Mouse (Mus musculus): ENCODE measurements around the gene Myh9.
"Not testable (repeated sequence)": the region's sequence is repeated elsewhere in the genome, so short reads cannot be mapped to it uniquely, and the experiment has no call there.

Myh9 gene

DNA sequence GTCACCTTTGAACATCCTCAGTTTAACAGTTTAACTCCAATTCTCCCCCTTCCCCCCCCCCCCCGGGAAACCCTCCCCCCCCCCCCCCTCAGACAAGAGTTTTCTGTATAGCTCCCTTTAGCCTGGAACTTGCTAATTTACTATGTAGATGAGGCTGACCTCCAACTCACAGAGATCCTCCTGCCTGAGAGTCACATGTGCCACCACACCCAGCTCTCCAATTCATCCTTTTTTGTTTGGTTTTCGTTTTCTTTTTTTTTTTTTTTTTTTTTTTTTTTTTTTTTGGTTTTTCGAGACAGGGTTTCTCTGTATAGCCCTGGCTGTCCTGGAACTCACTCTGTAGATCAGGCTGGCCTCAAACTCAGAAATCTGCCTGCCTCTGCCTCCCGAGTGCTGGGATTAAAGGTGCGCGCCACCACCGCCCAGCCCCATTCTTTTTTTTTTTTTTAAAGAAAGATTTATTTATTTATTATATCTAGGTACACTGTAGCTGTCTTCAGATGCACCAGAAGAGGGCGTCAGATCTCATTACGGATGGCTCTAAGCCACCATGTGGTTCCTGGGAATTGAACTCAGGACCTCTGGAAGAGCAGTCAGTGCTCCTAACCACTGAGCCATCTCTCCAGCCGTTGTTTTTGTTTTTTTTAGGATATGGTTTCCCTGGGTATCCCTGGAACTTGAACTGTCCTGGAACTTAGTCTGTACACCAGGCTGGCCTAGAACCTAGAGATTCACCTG, 25.4 kb upstream of the Myh9 start:
- not testable (repeated sequence) for DNase-seq

DNA sequence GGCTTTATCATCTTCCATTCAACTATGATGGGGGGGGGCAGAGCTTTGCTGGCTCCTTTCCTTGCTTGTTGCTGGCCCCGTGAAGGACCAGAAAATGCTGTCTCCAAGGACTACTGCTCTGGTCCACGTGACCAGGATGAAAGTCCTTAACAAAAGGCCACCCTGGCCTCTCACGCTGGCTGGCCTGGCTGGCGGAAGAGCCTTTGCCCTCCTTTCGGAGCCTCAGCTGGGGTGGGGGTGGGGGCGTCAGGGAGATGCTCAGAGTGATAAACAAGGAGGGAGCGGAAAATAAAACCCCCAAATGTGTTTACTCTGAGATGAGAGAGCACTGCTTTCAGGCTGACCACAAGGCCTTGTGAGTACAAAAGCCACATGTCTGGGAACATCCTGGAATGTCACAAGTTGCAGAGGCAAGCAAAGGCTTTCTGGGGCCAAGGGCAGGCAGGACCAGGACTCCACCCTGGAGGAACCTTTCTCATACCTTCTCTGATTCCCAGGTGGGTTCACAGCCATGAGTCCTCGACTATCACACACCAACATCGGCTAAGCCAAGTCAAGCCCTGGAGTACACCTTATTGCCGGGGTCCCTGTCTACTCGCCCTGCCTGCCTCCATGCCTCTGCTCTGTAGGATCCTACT, 24.7 kb upstream of the Myh9 start:
- no peak for DNase-seq

DNA sequence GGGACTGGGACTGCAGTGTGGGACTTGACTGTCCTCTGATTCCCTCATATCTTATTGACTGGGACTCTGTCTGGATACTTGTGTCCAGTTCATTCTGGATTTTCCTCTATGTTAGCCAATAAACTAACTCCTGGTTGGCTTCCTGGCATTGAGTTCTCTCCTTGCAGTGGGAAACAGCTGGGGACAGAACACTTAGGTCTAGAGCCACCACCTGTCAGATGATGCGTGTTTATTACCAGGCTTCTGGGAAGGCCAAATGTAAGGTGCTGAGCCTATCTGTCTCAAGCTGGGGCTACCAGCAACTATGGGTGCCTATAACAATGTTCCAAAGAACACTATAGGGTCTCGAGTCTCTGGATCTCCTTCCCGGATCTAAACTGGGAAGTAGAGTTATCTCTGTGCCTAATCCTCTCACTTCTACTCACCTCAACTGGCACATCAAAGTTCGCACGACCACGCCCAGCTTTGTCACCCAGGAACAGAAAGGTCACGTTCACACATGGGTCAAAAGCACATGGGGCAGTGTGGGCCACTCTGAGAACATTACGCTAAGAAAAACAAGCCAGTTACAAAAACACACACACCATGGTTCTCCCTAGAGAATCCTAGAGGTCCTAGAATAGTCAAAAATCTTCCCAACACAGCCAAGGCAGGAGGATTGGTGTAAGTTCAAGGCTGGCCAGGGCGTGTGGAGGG, 22.2 kb upstream of the Myh9 start:
- no peak for DNase-seq

DNA sequence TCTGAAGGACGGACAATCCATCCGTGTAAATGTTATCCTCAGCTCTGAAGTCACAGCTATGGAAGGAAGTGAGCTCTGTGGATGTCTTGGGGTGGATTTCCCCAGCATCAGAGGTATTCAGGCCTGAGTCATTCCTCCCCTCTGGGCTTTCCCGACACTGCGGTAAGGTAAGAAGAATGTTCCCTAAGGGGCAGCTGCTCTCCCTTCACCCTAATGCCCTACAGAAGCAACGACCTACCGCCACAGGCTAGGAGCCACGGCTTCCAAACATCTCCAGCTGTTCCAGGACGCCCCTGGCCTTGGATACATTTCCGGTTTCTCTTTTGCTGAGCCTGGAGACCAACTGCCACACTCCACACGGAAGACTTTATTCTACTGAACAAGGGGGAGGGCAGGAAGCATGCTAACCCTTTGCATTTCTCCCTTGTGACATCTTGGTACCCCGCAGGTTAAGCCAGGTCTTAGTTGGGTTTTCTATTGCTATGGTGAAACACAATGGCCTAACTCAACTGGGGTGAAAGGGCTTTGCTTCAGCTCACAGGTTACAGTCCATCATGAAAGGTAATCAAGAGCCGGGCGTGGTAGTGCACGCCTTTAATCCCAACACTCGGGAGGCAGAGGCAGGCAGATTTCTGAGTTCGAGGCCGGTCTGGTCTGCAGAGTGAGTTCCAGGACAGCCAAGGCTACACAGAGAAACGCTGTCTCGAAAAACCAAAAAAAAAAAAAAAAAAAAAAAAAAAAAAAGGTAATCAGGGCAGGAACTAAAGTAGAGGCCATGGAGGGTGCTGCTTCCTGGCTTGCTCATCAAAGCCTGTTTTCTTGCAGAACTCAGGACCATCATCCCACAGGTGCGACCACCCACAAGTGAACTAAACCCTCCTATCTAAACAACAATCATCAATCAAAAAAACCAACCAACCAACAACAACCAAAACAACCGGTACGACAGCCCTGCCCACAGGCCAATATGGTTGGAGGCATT, 21.3 kb upstream of the Myh9 start:
- no peak for DNase-seq

DNA sequence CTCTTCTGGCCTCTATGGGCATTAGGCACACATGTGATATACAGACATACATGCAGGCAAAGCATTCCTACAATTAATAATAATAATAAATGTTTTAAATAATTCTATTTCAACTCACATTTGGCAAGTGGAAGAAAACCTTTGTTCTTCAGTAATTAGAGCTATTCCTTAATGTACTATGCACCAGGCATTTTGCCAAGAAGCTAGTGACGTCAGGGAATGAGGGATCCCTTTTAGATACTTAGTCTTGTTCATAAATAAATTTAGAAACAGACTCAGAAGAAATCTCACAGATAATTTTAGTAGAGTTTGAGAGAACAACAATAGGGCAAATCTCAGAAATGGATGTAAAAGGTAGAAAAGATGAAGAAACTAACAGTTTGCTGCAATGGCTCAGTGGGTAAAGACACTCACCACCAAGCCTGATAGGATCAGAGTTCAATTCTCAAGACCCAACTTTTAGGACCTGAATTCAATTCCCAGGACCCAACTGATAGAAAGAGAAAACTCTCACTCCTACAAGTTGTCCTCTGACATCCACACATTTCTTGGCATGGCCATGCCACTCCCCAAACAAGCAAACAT, 18.2 kb upstream of the Myh9 start:
- no peak for DNase-seq

DNA sequence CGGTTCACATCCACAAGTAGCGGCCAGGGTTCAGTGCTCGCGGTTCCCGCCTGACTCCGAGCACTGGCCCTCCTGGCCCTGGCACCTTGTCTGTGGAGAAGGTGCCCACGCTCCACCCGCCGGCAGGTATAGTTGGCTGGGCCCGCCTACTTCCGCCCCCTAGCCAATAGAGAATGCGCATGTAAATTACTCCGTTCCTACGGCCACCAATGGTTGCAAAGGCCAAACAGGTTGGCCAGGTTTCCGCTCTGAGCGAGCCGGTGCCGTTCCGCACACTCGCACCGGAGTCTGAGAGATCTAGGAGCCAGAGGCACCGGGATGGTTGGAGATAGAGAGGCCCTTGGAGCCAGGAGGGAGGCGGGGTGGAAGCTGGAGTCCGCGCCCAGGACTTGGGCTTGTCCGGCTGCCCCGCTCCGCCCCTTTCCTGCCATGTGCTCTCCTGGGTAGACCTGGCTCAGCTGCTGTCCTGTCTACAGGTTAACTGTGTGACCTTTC, 15.7 kb upstream of the Myh9 start:
- peak; percentile 84 for DNase-seq

DNA sequence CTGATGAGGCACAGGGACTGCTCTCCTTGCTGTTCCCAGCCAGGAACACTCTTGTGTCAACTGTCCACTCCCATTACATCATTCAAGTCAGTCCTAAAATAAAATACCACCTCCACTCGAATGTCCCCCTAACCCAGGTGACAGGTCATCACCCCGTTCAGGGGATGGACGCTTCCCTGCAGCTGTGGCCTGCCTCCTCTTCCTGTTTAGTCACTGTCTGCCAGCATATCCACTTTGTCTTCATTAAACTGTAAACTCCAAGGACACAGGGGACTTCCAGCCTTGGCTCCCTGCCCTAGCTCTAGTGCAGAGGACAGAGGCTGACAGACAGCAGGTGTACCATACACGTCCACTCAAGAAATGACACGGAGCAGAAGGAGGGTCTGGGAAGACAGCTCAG, 14.6 kb upstream of the Myh9 start:
- no peak for DNase-seq

DNA sequence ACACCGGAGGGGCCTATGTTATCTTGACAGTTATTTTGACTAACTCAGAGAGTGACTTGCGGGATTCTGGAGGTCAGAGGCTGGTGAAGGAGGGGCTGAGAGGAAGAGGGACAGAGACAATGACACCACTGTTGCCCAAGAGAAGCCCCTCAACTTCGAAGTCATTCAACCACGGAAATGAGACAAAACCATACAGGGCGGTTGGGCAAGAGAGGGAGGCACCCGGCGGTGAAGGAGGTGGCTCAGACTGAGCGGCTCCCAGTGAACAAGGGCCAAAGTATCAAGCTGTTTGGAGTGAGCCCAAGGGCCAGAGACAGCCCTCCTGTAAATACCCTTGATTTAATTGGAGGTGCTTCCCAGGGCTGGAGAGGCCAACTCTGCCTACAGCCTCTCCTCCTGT, 13.3 kb upstream of the Myh9 start:
- no peak for DNase-seq

DNA sequence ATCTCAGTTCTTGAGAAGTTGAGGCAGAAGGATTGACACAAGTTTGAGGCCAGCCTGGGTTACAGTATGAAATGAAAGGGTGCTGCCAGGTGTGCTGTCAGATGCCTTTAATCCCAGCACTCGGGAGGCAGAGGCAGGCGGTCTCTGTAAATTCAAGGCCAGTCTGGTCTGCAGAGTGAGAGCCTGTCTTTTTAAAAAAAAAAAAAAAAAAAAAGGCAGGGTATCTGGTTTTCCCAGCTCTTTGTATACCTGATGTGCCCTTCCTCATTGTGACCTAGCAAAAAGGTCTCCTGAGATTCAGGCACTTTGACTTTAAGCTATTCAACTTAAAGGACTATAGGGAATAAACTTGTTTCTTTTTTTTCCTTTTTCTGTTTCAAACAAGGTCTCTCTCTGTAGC, 10.0 kb upstream of the Myh9 start:
- DNase-seq: no peak

DNA sequence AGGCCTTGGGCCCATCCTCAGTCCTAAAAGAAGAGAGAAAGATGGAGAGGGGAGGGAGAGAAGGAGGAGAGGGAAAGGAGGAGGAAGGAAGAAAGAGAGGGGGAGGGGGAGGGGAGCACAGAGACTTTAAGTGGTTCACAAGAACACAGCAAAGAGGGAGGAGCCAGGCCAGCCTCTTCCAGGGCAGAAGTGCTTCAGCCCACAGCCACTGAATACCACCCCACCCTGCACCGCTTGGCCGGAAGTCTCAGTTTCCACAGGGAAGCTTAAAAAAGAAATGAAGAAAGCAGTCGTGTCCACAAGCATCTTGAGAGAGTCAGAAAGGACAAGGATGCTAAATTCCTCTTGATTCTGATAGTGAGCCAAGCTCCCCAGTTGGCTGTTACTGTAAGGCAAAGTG, 9.2 kb upstream of the Myh9 start:
- no peak for DNase-seq

DNA sequence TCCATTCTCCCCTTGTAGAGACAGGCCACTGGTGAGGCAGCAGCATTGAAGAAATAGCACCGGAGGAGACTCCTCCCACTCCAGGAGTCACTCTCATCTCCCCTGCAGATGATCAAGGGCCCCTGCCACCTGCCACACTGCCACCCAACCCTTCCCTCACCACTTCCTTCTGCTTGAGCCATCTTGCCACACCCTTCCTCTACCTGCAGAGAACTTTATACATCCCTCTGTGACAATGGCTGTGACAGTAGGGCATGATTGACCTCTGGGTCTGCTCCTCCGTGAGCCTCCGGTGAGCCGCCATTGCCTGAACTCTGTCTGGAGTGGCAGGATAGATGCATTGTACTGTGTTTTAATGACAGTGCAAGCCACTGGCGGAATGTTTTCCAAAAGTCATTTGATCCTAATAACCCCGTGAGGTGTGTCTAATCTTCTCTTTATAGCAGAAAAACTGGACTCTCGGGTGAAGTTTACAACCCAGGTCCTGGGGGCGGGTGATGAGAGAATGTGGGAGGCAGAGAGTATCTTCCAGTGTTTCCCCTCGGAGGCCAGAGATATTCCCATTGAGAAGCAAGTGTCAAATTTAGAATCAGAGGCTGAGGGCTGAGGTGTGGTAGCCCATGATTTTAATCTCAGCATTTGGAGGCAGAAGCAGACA, 7.7 kb upstream of the Myh9 start:
- DNase-seq: no peak

DNA sequence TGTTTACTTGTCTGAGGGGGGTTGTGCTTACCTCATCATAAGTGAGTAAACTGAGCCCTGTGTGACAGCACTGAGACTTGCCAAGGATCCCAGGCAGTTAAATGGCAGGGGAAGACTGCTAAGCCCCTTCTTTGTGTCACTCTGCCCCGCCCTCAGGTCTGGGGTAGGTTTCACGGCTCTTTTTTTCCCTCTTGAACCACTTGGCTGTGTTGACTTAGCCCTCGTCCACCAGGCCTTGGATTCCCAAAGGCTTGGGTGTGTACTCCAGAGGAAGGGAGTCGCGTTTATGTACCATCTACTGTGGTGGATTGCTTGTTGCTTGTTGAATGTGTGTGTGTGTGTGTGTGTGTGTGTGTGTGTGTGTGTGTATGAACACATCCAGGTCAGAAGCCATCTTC, 7.1 kb upstream of the Myh9 start:
- no peak for DNase-seq

DNA sequence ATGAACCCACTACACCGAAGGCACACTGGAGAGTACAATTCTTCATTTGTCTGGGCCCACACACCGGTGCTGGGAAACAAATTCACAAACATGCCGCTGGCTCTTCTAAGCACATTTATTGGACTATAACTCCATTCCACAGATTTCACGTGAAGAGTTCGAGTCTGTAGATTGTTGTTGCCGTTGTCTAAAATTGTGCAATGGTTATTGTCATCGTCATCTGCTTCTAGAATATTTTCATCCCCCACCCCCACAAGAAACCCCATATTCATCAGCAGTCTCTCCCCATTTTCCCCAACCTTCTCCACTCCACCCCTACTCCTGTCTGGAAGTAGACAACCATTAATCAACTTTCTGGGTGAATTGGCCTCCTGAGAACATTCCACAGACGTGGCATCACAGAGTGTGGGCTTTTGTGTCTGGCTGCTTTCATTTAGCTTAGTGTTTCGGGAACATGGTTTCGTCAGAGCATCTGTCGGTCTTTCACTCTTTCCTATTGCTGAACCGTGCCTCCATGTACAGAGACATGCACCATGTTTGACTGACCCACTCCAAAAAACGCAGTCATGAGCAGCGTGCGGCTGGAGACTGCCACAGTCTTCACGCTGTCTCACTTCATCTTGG, 6.6 kb upstream of the Myh9 start:
- no peak for DNase-seq

DNA sequence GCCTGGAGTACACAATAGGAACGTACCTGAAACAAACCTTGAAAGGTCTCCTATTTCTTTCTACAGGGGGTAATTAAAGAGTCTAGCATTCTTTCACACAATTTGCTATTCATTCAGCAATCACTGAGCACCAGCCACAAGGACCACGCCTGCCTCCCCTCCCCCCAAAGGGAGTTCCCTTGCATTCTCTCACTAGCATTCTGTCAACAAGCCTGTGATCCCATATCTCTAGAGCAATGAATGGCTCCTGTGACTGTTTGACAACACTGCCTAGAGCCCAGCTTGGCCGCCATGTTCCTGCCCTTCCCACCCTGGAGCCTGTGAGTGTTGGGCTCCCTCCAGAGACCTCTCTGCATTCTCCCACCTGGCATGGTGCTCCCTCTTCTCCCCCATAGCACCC, 5.9 kb upstream of the Myh9 start:
- no peak for DNase-seq

DNA sequence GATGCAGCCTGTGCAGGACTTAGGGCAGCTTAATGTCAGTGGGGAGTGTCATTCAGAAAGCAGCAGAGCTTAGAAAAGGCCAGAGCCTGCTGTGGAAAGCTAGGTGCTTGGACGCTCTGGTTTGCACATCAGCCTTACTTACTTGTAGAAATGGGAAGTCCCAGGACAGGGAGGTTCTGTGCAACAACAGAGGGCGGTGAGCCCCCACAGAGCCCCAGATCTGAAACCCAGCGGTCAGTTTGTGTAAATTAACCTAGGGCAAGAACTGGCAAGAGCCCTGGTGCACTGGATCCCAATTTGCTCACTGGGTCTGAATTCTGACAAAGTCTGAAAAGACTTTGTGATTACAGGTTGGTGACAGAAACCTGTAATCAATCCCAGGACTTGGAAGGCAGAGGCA, 5.1 kb upstream of the Myh9 start:
- DNase-seq: no peak

DNA sequence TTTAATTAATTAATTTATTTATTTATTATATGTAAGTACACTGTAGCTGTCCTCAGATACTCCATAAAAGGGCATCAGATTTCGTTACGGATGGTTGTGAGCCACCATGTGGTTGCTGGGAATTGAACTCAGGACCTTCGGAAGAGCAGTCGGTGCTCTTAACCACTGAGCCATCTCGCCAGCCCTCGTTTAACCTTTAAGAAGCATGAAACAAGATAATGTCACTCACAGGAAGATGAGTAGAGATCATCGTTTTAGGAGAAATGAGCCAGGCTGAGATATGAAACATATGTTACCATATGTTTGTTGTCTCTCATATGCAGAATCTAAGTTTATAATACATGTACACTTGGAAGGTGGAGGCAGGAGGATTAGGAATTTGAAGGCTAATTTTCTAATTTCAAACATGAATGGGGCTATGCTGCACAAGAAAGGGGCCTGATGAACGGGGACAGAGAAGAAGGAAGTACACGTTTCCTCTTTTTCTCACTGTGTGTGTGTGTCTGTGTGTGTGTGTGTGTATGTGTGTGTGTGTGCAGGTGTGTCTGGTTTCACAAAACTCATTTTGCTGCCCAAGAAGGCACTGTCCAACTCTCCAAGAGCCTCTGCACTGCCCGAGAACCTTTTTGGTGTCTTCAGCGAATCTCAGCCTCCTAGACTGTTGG, 4.1 kb upstream of the Myh9 start:
- not testable (repeated sequence) for DNase-seq

DNA sequence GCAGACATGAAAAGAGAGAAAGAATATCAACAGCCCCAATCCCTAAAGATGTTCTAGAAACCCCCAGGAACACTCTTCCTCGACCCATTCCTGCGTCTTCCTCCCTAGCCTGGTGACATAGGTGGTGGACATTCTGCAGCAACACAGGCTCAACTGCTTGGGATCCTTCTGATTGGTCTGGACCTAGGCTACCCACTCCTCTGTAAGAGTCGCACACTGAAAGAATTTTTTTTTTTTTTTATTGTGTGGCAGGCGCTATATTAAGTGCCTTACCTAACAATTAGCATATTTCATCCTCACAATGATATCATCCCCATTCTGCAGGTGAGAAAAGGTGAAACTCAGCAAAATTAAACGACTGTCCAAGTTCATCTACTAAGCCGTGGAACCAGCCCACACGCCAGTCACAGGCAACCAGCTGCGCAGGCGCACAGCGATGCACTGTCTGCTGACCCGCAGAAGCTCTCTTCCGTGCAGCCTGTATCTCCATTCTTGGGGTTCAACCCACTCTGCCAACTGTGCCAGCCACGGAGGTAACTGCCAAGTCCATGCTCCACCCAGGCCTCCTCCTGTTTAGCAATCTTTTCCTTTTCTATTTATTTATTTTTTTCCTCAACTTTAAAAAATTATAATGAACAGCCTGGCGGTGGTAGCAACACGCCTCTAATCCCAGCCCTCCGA, 3.1 kb upstream of the Myh9 start:
- no peak for DNase-seq

DNA sequence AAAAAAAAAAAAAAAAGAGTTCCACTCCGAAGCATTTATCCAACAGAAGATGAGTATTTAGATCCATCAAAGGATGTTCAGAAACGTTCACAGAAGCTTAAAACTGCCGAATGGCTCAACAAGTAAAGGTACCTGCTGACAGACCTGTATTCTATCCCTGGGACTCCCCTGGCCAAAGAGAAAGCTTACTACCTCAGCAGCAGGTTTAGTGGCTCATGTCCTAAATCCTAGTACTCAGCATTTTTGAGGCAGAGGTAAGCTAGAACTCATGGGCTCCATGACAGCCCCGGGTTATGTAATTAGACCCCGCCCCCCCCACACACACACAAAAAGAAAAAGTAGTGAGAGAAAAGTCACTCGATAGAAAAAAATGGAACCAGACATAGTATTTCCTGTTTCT, 2.1 kb upstream of the Myh9 start:
- no peak for DNase-seq

DNA sequence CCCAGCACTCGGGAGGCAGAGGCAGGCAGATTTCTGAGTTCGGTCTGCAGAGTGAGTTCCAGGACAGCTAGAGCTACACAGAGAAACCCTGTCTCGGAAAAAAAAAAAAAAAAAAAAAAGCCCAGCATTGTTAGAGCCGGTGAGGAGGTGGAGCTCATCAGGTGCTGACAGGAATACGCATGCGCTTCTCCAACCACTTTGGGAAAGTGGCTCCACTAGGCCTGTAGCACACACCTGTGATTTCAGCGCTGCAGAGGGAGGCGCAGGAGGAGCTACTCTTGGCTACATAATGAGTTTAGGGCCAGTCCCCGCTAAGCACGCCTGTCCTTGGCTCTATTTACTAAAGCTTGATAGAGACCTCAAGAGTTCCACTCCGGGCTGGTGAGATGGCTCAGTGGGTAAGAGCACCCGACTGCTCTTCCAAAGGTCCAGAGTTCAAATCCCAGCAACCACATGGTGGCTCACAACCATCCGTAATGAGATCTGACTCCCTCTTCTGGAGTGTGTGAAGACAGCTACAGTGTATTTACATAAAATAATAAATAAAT, 1.6 kb upstream of the Myh9 start:
- not testable (repeated sequence) for DNase-seq

DNA sequence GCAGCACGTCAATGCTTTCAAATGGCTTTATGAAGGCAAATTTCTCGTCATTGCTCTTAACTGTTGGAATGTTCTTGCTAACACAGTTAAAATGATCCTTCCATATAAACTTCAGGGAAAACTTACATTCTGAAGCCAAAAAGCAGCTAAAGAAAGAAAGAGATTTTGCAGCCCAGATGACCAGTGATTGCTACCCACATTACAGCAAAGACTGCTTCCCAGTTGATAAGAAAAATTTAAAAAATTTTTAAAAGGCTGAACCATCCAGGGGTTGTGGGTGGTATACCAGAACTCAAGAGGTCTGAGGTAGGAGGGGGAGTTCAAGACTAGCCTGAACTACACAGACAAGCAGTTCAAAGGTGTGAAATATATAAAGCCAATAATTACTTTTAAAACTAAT, 1.1 kb upstream of the Myh9 start:
- DNase-seq: no peak
